Mouse (Mus musculus): Measurements from ENCODE around the gene Crabp2.
A peak's percentile ranks its signal among the peaks of the same experiment; 100 is the strongest.

Crabp2 gene

GRCm38 (mm10) chr3:87987633-87988032 is 39.2 kb downstream of the Crabp2 start:
- DNase-seq: peak; percentile 68

GRCm38 (mm10) chr3:87988068-87988467 is 39.6 kb downstream of the Crabp2 start:
- DNase-seq: peak; percentile 53

- DNase-seq: no peak
These were observed 41.5 kb downstream of the Crabp2 start for GRCm38 (mm10) chr3:87989935-87990334.

DNA sequence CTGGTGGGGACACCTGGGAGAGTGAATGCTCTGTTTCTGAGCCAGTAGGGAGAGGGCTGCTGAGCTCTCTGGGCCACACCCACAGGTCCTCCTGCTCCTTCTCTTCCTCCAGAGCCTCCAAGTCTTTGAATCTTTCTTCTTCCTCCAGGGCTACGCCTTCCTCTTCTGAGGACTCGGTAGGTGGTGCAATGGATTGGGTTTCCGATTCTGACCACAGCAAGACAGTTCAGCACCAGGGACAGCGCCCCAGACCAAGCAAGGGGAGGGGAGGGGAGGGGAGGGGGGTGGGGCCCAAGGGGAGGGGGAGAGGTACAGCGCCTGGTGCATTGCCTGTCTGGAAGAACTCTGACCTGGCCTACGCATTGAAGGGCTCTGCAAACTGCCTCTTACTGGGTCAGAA is 45.0 kb downstream of the Crabp2 start:
- DNase-seq: peak; percentile 83

DNA sequence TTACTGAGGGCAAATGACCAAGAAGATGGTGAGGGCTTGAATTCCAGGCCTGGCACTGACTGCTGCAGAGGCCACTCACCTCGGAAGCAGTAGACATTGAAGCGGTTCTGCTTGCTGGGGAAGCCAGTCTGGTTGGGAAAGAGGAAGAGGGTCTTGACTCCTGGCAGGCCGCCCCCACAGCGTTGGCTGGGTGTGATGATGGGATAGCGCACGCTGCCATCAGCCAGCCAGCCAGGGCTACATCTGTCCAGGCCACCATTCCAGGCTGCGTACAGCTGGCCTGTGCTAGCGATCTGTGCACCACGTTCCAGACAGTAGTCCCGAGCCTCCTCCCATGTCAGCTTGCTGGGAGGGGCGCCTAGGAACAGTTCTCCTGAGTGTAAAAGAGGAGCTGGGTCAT is 46.9 kb downstream of the Crabp2 start:
- DNase-seq: no peak

- no peak for DNase-seq
These were observed 47.9 kb downstream of the Crabp2 start for GRCm38 (mm10) chr3:87996401-87996800.

DNA sequence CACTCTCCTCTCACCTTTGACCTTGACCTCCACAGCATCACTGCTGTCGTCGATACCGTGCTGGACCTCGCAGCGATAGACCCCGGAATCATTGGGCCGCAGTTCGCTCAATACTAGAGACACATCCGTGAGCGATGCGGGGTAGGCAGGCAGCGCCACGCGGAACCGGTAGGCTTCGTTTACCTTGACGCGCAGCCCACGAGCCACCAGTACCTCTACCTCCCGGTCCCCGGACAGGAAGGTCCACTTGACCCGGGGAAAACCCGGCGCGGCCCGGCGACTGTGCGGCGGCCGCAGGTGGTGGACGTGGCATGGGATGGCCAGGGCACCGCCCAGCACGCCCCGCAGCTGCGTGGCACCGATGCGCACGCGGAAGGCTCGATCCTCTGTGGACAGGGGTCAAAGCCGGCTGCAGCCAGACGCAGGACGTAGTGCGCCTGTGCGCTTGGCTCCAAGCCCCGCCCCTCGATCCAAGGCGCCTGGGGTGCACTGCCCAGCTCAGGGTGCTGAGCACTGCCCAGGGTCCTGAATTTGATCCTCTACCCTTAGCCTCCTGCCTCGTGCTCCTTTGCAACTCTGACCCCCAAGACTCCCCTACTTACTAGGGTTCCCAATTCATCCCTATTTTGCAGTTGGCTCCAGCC is 48.6 kb downstream of the Crabp2 start:
- DNase-seq: no peak

- DNase-seq: no peak
These were observed 50.3 kb downstream of the Crabp2 start for GRCm38 (mm10) chr3:87998747-87999146.

DNA sequence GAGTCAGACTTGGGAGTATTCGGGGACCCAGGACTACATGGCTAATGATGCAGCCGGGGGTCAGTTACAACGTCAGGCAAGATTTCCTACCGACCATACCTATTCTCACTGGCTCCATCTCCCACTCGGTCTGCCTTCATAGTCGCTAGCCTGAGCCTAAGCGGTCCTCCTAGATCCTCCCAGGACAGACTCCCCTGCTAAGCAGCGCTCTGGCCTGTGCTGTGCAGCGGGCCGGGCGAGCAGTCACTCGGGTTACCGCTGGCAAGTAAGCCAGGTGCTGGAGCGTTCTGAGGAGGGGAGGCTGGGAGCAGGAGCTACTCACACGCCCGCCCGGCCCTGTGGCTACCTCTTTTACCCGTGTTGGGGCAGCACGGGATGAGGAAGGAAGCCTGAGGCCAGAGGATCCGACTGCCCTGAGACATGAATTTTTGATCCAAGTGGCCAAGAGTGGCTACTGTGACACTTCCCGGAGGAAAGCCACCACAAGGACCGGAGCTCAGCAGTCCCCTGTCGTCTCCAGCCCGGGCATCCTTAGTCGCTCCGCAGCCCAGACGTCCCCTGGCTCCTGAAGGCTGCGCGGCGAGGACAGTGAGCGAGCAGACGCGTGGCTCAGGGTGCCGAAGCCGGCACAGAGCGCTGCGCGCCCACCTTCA is 50.9 kb downstream of the Crabp2 start:
- peak; percentile 17 for DNase-seq

GRCm38 (mm10) chr3:88000181-88000580 is 51.7 kb downstream of the Crabp2 start, which contains the start of gene Bcan:
TSS of gene Bcan (minus strand) at chr3:88000230.
- DNase-seq: peak; percentile 32

DNA sequence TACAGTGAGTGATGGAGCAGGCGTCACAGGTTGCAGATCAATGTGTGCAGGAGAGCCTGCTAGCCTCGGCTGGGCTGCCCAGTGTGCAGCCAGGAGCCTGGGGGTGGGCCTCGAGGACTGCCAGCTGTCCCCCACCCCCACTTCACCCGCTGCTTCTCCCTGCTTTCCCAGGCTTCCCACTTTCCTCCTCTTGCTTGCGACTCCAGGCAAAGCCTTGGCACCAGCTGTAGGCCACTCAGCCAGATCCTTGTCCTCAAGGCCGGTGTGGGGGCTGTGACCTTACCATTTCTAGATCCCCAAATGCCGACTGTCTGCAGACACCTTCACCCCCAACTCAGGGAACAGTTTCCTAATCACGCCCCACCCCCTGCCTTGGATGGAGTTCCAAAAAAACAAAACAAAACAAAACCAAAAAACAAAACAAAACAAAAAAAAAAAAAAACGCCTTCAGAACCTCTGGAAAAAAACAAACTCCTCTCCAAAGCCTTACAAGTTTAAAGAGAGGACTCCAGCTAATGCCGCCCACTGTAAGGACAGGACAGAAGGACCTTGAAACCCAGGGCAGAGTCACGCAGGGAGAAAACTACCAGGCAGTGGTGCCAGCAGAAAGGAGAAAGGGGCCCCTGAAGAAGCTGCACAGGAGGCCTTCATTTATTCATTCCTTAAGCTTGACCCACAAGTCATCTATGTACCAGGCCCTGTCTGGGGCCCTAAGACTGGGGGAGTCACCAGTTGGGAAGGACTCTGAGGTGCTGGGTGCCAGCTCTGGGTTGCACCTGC is 52.5 kb downstream of the Crabp2 start:
- DNase-seq: no peak

DNA sequence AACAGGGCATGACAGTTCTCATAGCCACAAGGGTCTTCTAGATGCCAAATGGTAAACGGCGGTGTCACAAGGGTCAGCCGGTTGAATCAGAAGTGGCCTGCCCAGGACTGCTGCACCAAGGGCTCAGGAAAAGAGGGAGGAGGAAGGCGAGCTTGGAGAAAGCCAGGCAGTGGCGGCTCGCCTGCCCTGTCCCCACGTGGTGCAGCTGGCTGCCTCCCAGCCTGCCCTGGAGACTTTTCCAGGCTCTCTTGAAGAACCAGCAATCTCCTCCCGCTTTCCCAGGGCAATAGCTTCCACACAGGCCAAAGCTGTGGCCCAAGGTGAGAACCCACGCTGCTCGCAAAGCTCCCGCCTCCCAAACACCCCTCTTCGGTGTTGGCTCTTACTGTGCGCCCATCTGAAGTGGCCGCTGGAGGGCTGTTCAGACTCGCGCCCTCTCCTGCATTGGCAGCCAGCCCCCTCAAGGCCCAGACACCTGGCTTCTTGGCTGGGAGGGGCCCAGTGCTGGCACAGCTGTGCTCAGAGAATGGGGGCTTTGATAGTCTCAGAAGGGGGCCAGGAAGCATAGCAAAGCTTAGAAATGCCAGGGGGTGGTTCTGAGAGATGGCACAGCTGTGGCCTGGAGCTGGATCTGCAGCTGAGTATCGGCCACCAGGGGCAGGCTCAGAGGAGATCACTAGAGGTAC is 54.0 kb downstream of the Crabp2 start:
- peak; percentile 54 for DNase-seq

Measured in thymus, postnatal 4 days (tissue).